Mouse (Mus musculus) gastrocnemius, postnatal 14 days (tissue): Measurements from ENCODE around the gene Gramd4. TPM values are rescaled to one million over a fixed set of nuclear protein-coding genes. Genes with fewer than 3 reads are reported as not detected.
"Not testable (repeated sequence)": the region's sequence is repeated elsewhere in the genome, so short reads cannot be mapped to it uniquely, and the experiment has no call there.

Experiments
- DNase-seq: peaks from one replicate; pipeline ENCODE4 v3.0.0; 2021; ENCODE audit warnings: mixed read lengths
- intact Hi-C: fragments of 180-260 bp; cut with DNase I; formaldehyde crosslinking; loops from one replicate; pipeline ENCODE4 v1.15.1; 2025; ENCODE audit warnings: low total_unique reads
- total RNA-seq, 2 experiments: library from RNA; stranded (reverse); gene quantifications; 2 replicates each; pipeline ENCODE4 v1.2.3; 2021

Gene Gramd4
- total RNA-seq, 2 experiments from 2014 or later = 7.2 to 8.2 TPM

DNA sequence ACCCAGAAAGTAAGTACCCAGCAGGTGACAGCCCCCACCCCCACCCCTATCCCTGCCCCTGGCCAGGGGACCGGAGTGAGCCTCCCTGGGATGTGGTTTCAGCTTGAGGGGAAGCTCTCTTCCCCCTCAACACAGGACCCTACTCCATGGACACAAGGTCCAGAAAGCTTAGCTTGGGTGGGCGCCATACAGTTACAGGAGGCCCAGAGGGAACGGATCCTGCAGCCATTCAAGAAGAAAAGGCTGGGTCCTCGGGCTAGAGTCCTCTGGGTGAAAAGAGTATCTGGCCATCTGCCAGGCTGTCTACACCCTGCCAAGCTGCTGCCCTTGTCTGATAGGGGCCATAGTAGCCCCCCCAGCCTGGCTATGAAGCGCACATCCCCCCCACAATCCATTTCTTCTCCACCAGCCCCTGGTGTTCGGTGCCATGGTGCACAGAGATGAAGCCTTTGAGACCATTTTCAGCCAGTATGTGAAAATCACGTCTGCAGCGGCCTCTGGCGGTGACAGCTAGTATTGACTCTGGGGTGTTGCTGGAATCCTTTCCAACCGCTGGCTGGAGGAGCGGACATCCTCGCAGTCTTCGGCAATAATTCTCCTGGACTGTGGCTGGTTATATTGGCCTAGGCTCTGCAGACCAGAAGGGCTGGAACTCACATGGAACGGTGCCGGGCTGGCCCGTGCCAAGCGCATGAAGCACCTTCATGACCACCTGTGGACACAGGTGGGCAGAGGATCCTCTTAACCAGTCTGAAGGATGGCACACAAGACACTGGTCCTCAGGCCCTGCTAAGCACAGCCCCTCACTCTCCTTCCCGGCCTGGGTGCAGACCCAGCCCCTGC is 77.7 kb downstream of the Gramd4 start:
- DNase-seq = peak; percentile 83
- intact Hi-C loops = loop anchor here (5.0 kb wide), 1 partner anchor 233 kb away; no protein-coding TSS in a partner anchor

DNA sequence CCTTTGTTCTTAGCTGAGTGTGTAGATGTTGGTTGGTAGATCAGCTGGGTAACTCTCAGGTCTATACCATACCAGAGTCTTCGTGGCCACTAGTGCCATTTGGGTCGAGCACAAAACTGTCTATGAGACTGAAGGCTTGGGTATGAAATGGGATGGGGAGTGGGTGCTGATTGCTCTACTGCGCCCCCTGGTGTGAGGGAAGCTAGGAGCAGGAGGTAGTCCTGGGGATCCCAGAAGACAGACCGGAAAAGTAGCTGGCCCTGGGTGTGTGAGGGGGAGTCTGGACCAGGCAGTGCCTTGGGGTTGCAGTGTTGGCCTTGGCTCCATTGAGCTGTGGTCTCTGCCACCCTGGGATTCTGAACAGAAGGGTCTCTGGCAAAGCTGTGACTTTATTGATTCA is 80.1 kb downstream of the Gramd4 start:
- DNase-seq = no peak

DNA sequence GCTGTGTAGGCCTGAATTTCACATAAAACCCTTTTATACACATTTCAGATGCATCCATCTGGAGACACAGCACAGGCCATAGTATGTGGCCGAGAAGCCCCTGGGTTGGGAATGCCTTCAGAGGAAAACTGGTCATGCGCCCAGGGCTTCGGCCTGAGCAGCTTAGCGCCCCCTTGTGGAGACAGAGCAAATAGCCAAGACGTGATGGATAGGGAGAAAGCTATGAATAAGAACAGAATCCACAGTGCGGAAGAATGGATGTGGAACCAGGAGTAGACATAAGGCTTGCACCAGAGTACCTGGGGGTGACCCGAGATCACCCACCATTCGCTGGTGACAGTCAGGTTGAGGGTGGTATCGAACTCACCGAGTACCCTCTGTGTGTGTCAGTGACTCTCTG is 82.8 kb downstream of the Gramd4 start:
- intact Hi-C loops = no loop called here
- peak; percentile 57 for DNase-seq

More for the DNA sequence above, 80.1 kb downstream of the Gramd4 start:
- intact Hi-C loops = no loop called here

DNA sequence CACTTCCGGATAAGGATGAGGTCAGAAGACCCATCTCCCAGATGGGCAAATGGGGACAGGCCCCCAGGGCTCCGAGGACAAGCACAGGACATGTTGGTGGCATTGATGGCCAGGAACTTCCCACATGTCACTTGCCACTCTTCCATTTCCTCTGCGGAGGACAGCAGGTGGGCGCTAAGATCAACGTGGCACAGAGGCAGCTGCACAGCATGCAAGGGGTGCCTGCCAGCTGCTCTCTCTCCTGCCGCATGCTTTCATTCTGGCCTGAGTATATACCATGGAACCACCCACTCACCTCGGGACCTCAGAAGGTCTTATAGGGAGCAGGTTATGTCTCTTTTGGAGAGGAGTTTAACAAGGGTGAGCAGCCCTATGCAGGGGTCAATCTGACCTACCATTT is 87.1 kb downstream of the Gramd4 start:
- intact Hi-C loops = no loop called here
- no peak for DNase-seq

DNA sequence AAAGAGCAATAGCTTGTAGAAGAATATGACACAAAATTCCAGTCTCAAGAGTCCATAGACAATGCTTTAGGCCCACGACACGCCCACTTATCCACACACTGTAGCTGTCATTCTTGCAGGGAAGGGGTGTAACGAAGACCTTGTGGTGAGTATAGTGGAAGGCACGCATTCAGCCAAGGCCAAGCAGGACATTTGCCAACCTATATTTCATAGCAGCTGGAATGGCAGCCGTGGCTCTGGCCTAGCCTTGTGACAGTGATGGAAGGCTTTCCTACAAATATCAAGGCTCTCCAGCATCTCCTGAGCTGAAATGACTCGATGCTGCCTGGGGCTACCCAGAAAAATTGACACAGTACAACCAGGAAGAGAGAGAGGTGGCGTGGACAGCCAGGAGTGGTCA is 87.6 kb downstream of the Gramd4 start:
- intact Hi-C loops = no loop called here

DNA sequence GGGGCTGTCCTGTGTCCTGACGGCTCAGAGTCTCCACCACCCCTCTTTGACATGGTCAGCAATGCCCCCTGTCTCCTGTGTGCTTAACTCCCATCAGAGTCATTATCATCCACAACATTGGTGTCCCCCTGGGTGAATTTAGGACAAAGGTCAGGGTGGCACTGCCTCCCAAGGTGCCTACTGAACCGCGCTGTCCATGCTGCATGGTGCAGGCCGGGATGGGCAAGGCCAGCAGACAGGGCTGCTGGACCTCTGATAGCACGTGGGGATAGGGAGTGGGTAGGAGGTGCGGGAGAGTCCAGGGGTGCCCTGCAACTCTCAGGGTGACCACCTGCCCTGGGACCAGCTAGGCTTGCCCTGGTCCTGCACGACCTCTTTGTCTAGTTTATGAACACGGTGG is 89.4 kb downstream of the Gramd4 start:
- DNase-seq = no peak
- intact Hi-C loops = no loop called here

More for the DNA sequence above, 87.6 kb downstream of the Gramd4 start:
- DNase-seq = no peak

DNA sequence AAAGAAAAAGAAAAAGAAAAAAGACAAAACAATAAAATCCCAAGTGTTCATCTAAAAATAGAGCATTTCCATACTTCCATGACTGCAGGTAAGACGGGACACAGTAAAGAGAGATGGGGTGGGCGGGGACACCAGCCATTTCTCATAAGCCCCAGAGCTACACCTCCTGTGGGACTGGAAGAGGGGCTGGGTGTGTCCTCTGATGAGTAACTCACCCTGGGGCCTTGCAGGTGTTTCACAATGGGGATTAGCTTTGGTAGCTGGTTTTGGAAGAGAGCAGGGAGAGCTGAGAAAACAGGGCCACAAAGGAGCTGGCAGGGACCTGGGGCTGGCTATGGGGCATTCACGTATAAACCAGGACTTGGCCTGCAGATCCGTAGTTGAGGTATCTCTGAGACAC is 93.1 kb downstream of the Gramd4 start:
- intact Hi-C loops = no loop called here

DNA sequence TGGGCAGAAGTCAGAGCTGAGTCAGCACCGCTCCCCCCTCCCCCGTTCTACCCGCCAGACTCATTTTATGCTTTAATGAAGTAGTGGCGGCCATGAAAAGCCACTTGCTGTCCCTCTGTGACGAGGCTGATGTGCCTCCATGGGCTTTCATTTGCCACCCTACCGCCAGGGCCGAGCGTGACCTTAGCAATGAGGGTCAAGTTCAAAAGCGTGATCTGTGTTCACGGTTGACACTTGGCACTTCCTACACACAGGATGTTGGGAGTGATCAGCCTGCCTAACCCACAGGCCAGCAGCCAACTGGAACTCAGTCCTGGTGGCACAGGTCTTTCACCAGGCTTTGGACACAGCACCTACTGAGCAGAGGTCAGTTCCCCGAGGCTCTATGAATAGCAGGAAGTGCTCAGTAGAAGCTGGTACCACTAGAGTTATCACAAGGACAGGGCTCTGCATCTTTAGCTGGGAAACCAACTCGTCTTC is 96.0 kb downstream of the Gramd4 start:
- no peak for DNase-seq
- intact Hi-C loops = no loop called here

More for the DNA sequence above, 93.1 kb downstream of the Gramd4 start:
- DNase-seq = no peak

DNA sequence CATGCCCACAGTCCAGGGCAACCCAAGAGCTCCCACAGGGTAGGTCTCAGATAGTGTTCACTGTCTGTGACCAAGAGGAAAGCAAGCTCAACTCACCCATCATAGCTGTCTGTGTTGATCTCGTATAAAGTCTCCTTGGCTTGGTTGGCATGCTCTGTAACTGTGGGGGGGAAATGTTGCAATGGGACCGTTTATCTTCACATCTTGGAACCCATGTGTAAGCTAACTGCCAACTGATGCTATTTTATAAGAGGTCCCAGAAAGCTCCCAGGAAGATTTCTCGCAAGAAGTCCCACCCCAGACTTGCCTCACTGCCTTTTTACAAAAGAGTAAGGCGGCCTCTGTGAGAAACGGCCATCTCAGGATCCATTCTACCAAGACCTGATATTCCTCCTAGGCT is 99.0 kb downstream of the Gramd4 start:
- no peak for DNase-seq
- intact Hi-C loops = no loop called here

DNA sequence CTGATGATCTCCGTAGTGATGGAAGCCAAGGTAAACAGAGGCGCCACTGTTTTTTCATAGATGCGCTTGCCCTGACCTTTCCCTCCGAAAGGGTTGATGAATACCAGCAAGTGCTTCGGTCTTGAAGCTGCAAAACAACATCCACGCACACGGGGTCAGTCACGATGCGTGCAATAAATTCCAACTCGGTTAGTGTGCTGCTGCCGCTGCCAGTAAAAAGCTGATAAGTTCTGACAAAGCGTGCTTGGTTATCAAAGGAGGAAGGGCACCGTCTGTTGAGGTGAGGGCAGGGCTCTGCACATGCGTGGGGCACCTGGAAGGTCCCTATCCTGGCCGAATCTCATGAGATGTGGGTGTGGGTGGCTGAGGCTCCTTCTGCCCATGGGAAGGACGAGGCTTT is 101.6 kb downstream of the Gramd4 start:
- DNase-seq = no peak
- intact Hi-C loops = no loop called here

DNA sequence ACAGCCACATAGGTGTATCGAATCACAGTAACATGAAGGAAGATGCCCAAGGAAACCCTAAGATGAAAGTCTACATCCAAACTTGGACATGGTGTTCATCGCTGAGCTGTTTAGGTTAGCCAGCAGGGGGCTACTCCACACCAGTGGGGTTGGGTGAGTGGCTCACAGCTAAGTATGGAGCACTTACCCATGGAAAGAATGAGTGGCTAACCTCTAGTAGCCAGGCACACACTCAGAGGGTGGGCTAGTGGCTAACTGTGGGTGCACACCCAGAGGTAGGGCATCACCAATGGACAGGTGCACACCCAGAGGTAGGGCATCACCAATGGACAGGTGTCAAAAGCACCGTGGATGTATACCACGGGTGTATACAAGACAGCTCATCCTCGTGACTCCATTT is 102.2 kb downstream of the Gramd4 start:
- DNase-seq = no peak
- intact Hi-C loops = no loop called here

DNA sequence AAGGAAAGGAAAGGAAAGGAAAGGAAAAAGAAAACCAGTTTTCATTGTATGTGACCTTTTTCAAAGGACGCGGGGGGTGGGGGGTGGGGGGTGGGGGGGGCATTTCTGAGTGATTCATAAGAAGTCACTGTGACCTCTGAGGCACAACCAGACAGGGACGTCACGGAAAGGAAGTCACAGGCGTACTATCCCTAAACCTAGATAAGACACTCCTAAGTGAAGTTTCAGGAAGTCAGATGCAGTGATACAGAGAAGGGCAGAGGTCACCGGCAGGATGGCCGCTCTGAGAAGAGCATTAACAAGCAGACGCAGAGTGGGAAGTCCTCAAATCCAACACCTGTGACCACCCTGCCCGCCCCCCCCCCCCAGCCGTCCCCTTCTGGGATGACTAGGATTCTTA is 103.4 kb downstream of the Gramd4 start:
- DNase-seq = no peak
- intact Hi-C loops = no loop called here

DNA sequence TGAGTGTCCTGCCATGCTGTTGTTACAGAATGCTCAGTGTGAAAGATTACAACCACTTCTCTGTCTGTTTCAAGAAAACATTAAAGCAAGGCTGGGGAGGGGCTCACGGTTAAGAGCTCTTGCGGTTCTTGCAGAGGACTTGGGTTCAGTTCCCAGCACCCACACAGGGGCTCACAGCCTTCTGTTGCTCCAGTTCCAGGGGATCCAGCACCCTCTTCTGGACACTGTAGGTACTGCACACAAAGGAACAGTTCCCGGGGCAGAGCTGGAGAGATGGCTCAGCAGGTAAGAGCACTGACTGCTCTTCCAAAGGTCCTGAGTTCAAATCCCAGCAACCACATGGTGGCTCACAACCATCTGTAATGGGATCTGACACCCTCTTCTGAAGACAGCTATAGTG is 104.3 kb downstream of the Gramd4 start:
- DNase-seq, intact Hi-C loops: not testable (repeated sequence)

DNA sequence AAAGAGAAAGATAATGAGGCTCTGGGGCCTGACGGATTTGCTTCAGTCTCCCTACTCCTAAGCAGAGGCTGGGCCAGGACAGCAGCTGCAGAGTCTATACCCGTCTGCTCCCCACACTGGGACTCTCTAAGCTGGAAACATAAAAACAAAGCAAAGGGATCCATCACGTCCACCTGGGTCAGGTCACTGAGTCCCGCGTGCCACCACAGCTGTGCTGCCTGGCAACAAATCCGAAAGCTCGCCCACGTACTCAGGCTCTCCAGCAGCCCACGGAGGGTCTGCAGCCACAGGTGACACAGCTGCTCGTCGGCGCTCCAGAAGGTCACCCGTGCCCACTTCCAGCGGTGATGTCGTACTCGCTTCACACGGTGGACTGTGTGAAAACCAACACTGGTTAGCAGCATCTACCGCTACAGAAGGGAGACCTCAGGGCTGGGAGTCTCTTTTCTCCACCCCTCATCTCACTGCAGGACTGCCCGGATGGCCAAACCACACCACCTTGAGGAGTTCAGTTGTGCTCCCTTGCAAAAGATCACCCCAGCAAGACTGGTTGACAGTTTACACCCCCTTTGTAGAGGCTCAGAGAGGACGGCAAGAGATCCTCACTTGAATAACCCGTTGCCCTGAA is 107.3 kb downstream of the Gramd4 start:
- no peak for DNase-seq
- intact Hi-C loops = no loop called here

DNA sequence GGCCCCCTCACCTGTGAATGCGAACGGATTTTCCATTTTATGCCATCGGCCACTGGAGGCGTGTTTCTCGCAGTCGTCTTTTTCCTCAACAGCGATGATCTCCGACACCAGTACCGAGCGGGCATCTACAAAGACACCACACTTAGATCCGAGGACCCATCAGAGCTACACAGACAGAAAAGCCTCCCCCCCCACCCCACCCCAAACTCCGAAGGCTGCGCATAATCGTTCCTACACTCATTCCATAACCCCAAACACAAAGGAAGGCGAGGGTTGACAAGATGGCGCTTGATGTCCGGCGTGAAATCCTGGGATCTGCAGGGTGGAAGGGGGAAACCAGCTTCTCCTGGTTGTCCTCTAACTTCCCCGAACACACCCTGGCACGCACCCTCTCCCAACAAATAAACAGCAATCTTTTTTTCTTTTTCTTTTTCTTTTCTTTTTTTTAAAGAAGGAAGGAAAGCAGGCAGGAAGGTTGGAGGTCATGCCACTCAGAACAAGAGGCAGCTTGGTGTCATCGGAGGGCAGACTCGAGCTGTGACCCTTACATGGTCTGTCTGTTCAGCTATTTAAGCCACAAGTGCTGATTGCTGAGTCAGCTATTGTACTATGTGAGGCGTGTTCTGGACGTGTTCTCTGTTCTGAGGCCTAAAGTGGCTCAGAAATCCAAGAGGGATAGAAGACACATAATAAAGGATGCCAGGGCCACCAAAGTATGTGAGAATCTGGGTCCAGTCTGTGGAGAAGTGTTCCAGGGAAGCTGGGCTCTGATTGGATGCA is 108.5 kb downstream of the Gramd4 start:
- intact Hi-C loops = no loop called here
- no peak for DNase-seq

DNA sequence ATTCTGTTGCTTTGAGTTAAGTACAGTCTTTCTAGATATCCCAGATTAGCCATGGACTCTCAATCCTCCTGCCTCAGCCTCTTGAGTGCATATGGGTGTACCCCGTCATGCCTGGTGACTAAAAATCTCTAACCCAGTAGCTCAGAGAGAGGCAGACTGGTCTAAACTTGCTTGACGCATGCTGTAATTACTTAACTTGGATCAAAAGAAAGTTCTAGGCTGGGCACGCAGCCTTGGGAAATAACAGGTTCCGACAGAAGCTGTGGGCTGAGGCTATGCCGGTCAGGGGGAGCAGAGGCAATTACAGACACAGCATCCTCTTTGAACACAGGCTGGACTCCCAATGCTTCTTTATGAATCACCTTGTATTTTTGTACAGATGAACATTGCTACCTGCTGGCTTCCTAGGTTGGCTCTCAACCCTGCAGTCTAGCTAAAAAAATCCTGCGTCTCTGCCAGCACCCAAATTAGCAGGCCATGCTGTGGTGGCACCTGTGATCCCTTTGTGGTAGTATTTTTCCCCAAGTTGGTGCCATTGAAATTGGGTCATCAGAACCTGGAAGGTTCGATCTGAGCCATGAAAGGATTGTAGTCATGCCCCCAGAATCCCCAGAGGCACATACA is 109.6 kb downstream of the Gramd4 start:
- intact Hi-C loops = no loop called here
- DNase-seq = no peak

DNA sequence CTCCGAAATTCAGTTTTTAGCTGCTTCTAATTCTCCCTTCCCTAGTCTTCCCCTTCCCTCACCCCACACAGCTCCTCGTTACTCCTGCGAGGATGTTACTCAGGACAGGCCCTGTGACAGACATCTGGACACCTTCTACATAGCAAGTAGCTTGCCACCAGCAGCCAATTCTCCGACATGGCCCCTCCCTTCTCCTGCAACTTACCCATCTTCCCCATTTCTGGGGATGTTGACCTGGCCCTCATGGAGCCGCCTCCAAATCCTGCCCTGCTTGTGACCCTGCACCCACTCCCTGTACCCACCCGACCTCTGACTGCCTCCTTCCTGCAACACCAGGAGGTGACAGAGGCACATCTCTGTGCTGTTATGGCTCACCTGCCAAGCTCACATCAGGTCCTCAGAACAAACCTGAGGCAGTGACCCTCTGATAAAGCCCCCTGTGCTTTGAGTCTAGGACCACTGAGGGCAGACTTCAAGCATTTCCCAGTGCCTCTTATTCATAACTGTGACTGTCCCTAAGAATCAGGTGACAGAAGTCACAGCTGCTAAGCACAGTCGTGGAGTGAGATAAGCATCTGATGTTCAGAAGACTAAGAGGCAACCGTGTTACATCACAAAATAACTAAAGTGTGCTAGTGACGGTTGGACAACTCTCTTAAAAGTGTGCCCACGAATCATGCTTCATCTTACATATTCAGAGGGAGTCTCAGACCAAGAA is 110.5 kb downstream of the Gramd4 start:
- intact Hi-C loops = no loop called here
- no peak for DNase-seq

DNA sequence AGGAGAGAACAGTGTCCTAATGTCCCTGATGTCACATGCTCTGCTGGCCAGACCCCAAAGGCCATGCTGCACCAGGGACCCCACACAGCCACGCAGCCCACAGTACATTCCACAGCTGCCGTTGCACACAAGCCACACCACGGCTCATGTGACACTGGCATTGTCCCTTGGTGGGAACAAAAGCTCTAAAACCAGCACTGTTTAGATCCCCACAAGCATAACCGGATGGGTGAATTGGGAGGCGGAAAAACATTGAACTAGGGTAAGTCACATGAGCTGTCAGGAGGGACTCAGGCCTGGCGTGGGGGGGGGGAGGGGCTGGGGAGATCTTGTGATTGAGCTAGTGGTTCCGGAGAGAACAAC is 111.0 kb downstream of the Gramd4 start:
- DNase-seq = no peak
- intact Hi-C loops = no loop called here
